Mouse (Mus musculus) cerebellum, postnatal 36 days (tissue): Measurements from ENCODE around the gene Tmc3.

Experiments
- DNase-seq, 2 experiments: peaks; one replicate each; pipeline ENCODE4 v3.0.0; 2021 to 2022; ENCODE audit warnings: mixed read lengths in 2 of 2

Gene Tmc3

DNA sequence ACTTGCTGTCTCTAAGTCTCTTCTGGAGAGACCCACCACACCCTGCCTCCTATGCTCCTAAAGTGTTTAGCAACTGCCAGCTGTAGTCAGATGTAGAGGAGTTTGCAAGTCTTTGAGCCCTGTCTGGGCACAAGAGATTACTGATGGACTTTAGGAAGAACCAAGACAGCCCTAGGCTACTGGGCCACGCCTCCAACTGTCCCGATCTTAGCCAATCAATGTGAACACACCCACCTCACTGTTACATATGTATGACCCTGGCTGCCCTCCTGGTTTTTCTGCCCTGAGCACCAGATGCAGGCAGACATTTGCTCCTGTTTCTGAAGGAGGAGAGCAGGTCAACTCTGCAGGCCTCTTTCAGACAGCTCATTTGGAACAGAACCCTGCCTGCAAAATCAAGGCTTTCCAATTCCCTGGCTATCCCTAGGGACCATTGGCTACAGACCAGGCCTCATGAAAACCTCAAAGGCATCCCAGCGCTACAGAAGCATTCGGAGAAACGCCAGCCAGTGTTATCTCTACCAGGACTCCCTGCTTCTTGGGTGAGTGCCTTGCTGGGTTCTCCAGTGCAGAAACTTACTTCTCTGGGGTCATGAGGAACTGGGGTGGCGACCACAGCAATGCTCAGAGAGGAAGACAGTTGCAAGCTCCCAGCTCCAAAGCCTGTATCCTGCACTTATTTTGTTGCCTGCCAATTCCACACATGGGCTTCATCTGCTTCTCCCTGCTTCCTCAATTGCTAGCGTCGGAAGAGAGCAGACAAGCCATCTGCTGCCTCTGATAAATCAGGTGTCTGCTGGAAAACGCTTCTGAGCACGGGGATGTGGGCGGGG, at the start of gene Tmc3:
Tmc3 (plus strand) TSS at position 289 of the 833 bp plus-strand sequence.
- peak; percentile 58 to 65 for DNase-seq

DNA sequence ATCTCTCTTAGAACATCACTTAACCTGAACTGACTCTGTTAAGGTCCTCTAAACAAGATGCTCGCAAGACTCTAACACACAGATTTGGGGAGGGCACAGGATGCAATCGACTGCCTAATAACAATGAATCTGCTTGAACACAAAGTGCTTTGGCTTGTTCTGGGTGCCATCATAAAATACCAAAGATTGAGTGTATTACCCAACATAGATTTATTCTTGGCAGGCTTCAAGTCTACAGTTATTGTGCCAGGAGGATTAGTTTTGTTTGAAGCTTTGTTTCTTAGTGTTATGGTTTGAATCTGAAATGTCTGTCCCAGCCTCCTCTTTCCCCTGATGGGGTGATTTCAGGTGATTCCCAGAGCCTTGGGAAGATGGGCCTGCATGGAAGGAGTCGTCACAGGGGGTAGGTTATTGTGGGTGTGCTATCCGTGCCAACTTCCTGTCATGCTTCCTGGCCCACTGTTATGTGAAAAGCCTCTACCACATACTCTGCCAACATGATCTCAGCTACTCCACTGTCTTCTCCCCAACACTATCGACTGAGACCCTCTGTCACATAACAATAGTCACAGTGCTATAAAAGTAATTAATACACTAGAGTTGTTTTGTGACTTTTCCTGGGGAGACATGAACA, 43.1 kb upstream of the Tmc3 start:
- DNase-seq = no peak

DNA sequence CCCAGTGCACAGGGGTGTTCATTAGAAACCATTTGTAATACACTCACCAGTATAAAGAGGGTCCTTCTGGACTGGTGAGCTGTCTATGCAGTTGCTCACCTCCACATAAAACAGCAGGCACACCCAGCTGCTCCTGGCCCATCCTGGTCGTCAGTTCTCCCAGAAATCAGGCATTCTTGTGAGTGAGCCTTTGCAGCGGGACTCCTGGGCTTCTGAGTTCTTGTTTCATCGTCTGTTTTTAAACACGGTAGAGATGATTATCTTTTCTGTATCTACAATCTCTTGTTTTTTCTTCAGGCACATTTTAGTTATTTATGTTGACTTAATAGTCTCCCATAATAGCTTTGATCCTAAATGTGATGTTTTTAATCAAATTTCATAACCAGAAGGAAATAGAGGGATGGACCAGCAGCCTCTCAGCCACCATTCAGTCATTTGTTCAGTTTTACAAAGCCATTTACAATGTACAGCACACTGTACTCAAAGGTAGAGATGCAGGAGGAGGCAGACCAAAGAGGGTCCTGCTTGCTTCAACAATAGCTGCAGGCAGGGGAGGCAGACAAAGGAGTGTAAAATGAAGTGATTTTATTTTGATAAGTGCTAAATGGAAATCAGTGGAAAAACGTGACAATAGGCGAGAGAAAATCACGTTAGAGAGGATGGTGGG, 35.9 kb upstream of the Tmc3 start:
- DNase-seq = no peak

DNA sequence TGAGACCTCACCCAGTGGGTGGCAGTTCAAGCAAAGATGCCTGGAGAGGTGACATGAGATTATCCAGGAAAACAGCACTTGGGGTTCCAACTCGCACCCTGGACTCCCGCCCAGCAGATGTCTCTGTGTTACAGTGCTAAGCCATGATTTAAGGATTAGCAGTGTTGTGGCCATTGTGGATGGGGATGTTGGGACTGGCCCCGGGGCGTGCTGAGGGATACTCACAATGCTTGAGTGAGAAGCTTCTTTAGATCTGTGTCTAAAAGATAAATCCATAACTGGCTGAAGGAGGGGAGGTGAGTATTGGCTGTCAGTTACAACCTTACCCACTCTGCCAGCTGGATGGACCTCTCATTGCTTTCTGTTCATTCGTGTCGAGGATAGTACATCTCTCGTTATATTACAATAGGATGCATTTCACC, 35.4 kb upstream of the Tmc3 start:
- DNase-seq = no peak

DNA sequence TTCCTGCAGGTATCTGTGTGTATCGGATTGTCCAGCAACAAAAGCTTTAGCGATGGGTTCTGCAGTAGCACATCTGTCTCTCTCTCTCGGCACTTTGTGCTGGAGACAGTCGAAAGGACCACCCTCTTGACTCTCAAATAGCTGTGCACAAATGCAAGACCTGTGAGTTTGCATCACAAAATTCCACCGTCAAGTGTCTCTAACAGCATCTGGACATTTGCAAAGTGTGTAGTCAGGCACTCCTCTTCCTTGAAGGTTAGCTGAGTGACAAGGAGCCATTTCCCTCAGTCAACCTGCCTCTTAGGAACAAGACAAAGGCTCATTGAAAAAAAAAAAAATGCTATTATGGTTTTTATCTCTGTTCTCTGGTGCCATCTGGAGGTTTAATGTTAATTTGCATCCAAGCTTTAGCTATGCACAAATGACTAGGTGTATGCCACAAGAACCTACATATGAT, 34.7 kb upstream of the Tmc3 start:
- DNase-seq = no peak

DNA sequence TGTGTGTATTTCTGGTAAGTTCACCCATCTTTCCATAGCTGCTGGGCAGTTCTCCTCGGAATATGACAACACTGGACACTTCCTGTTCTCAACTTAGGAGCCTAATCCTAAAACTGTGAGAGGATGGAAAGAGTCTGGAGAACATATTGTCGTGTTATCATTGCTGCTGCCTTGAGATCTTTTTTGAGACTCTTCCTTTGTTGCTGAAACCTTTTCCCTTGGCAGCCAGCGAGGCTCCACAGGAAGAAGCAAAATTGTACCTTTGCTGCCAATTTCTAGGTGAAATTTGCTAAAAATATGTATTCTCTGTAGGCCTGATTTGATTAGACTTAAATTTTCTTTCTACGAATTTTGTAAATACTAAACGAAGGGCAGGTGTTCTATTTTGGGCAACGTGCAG, 30.2 kb upstream of the Tmc3 start:
- no peak for DNase-seq

DNA sequence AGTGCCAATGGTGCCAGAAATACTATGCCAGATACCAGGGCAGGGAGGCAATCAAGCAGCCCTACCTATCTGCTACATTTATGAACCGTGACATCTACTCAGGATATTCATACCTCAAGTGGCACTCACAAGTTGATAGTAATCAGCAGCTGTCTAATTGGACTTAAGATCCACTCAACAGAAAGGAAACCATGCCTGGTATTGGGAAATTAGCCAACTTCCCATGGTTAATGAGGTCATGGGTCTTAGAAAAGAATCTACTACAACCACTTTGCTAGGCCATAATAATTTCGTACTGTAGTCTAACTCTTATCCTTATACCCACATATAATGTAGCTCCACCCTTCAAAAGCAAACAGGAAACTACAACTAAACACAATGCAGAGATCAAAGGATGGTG, 28.2 kb upstream of the Tmc3 start:
- no peak for DNase-seq

DNA sequence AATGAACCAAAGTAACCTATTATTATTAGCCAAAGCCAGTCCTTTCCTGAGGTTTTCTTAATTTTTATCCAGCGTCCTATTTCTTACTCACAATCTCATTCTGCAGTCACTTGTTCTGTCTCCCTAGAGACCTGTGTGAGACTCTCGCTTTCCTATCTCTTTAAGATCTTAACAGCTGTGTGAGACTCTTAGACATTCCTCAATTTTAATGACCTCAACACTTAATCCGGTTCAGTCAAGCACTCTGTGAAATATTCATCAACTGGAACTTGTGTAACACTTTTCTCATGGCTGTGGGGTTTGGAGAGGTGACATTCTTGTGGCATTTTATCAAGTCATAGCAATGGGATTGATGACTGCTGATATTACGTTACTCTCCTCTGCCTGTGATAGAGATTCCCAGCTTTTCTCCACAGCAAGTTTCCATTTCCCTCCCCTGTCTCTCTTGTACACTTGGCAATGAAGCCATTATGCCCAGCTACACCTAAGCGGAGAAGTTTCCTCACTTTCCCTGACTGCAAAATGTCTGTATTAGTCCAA, 25.9 kb upstream of the Tmc3 start:
- no peak for DNase-seq

DNA sequence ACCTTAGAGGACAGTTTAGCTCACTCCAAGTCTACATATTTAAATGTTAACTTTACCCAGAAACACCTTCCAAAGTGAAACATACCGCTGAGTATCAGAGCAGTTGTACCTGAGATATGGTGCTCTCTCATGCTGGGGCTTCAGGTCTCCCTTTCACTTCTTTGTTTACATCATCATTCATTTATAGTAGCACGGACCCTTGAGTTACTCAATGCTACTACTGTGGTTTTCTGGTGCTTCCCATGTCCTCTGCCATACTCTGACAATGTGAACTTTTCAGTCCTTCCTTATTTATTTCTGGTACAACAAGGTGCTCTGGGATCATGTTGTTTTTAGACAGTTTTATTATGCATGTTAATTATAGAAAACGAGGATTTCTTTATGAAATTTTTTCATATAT, 25.2 kb upstream of the Tmc3 start:
- DNase-seq = no peak

DNA sequence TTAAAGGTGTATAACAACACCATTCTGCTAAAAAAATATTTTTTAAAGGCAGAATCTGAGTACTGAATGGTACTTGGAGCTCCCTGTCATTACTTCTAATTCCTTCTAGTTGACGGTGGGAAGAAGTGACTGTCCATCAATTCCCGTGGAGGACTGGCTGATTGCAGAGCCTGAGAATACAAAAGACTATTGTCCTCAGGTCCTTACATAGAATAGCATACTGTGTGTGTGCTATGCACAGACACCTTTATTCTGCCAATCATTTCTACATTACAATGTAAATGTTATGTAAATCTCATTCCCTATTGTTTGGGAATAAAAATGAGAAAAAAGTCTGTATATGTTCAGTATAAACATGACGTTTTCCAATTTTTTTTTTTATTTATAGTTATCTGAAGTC, 22.9 kb upstream of the Tmc3 start:
- no peak for DNase-seq

DNA sequence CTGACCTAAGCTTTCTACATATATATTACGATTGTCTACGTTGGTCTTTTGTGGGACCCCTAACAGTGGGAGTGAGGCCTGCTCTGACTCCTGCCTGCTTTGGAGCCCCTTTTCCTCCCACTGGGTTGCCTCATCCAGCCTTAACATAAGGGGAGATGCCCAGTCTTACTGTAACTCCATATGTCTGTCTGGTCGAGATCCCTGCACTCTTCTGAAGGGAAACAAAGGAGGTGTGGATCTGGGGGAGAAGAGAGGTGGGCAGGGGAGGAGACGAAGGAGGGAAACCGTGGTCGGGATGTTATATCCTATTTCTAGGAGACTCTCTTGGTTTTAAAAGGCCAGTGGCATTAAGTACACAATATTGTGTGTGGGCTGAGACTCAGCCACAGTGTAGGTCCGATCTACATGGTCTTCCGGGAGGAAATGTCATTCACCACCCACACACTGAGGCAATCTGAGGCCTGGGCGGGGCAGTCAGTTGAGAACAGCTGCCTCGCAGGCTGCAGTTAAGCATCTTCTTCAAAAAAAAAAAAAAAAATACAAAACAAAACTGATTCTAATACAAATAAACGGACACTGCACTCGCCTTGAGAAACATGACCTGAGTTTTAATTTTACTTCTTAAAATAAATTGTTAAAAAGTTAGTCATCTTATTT, 20.0 kb upstream of the Tmc3 start:
- DNase-seq = no peak

DNA sequence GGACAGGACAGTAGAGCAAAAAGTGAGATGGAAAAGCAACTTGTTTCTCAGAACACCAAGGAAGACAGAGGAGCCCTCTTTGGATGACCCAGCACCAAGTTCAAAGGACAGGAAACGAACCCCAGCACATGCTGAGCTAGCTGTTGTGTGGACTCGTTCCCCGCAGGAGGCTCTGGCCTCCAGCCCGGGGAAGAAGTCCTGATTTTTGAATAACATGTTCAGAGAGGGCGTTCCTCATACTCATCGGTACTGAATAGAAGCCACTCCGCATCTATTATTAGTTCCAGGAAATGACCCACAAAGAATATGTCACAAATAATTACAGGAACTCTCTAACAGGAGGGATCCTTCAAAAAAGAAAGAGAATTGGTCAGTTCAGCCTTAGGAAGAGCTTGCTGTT, 18.8 kb upstream of the Tmc3 start:
- DNase-seq = peak in 1 of 2 experiments; percentile 14

DNA sequence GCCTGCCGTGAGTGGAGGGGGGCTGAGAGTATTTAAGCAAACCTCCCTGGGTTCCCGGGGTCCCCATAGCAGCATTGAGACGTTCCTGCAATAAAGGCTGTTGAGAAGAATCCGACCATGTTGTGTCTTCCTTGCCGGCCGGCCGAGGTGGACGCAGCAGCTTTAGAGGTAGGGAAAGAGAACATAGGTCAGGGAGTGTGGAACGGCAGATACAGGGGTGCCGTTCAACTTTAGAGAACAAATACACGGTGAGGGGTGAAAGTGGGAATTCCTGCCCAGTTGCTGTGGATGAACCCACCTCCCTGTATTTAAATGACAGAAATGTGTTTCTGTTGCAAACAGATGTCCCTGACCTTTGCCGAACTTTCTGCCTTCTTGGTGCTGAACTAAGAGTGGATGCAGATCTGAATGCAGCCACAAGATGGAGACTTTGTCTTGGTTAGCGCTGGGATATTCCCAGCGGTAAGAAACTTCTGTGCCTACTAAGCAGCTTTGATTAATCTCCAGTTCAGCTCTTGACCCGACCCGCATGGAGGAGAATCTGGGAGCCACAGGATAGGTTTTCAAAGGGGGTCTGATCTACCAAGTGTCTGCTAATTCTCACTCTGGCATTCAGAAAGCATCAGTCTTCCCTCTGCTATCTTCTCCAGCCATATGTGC, 16.8 kb upstream of the Tmc3 start:
- DNase-seq = peak; percentile 45 to 71

DNA sequence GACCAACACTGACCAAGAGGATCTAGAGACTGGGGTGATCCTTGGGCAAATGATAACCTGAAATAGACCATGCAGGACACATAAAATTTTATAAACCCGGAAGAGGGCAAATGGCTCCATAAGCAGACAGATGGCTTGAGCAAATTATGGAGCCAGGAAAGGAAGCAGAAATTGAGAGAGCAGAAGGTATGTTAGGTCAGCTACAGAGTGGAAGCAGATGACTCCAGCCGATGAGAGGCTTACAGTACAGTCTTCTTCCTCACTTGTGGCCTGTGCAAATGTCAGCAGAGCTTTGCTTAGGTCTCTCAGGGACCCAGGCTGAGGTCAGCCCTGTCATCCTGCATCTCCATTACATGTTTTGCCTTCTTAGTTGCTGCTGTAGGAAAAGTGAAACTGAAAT, 15.9 kb upstream of the Tmc3 start:
- DNase-seq = peak; percentile 31 to 53

DNA sequence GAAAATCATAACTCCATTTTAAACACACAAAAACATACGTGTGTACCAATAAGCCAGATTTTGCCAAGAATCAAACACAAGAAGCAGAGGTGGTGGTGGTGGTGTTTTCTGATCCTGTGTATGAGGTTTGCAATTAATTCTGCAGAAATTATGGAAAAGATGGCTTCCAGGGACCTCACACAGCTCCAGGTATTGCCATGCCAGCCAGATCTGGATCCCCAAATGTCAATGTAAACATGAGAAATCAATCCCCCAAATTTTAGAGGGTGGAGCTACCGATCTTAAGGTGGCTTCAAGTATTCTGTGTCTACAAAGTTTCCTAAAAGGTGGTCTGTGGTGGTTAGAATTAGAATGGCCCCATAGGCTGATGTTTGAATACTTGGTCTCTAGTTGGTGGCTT, 15.3 kb upstream of the Tmc3 start:
- DNase-seq = no peak

DNA sequence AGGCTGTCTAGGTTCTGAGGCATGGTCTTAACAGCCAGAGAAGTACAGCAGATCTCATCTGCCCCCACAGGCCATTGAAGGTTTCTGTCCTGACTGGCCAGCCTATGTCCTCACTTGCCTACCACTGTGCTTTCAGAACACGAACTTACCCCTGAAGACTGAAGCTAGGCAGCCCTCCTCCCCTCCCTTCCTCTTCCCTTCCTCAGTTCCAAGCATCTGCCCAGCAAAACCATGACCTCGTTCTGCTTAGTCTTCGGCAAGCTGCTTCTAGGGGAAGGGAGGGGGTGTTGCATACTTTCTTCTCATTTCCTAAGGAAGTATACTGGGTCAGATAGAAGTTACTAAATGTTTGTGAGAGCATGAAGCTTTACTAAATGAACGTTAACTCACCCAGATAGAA, 13.7 kb upstream of the Tmc3 start:
- DNase-seq = no peak

DNA sequence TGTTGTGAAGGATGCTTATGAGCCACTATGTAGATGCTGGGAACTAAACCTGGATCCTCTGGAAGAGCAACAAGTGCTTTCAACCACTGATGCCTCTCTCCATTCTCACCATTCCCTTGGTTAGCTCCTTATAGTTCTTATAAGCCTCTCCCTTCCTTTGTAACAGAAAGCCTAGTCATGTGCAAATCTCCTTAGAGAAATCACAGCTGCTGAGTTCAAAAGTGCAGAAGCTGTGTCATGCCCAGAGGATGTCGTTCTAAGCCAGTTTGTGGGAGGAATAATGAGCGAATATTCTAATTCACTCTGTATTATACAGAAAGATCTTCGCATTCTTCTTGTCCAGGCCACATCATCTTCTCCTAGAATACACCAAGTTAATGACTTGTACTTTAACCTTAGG, 12.8 kb upstream of the Tmc3 start:
- DNase-seq = no peak

DNA sequence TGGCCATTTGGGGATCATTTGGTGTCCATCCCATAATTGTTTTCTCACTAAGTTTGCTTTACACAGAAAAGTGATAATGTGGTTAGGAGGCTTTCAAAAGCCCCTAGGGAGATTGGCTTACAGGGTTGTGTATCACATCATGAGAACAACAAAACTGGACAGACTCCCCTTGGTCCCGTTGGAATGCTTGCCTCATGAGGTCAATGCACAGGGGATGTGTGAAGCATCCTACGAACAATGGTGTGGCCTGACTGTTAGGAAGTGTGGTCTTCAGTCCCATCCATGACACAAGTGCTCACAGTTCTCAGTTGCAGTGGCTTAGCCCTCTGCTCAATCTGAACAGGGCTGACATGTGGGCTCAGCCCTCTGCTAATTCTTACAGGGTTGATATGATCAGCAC, 12.3 kb upstream of the Tmc3 start:
- no peak for DNase-seq

DNA sequence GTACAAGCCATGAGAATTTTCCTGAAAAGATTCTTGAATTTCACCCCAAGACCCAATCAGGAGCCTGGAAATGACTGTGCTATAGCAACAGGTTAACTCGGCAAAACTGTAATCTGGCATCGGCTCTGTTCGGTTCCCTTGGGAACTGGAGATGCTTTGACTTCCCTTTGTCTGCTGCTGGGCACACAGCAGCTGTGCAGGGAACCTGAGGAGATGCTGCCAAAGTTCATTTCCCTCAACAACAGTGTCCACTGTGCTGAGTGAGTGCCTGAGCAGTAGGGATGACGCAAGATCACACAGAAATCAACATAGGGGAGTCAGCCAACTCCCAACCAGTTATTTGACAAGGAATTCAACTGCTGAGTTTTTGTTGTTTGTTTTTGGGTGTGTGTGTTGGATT, 3.8 kb upstream of the Tmc3 start:
- DNase-seq = no peak

DNA sequence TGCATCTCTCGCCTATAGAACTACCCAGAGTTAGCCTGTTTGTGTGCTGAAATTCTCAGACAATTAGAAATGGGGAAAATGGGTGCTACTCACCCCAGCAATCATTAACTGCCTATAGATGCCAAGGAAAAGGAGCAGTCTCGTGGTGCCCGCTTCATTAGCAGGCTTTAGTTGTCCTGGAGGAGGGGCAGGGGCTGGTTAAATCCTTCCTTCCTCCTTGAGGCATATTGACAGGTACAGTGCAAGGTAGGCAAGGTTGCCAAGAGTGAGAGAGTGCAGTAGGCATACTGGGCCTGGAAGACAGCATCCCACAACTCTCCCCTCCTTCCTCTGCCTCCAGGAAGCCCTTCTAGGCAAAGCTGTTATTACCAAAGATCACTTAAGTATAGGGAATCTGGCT, 9.3 kb downstream of the Tmc3 start:
- DNase-seq = no peak

DNA sequence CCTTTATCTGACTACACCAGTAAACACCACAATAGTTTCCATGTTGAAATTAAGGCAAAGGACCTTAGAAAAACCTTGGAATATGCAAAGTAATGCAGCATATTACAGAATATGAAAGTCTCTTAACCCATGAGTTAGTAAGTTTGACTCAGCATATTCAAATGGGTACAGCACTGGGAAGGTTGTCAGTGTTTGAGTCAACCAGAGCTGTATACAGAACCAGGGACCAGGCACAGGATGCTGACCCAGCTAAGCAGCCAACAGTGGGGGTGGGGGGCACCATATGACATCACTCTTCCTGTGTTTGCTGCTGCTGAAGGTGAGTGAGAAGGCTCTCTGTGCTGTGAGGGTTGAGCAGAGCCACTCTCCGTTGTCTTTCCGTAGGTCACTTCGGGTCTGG, 12.3 kb downstream of the Tmc3 start:
- no peak for DNase-seq
